Mouse (Mus musculus) B cell, adult 67 days (primary cell): Measurements from ENCODE around the gene Usp12. TPM values are rescaled to one million over a fixed set of nuclear protein-coding genes. Genes with fewer than 3 reads are reported as not detected.

ENCODE experiments used
- total RNA-seq, 2 experiments: library from RNA; stranded (reverse); gene quantifications; 4 replicates each; pipeline ENCODE4 v1.2.4; 2023

Usp12 gene
- 10 to 100 TPM; 43.3 to 43.8 TPM for total RNA-seq

DNA sequence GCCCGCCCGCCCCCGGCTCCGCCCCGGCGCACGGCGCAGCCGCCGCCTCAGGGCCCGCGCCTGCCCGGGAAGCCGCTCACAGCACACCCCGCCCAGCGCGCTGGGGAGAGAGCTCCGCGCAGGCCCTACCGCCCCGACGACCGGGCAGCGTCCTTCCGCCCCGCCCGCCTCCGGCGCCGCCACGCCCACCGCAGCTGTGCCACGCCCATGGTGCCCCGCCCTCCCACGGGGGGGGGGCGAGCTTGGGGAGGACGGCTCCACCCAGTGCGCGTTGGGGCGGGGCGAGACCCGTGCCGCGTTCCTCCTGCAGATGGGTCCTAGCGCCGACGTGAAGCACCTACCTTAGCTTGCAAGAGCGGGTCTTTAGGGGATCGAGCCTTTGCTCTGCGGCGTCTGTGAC, at the start of gene Usp12:
Gene Usp12 (minus strand): TSS at position 154 of the 400 bp plus-strand sequence.

DNA sequence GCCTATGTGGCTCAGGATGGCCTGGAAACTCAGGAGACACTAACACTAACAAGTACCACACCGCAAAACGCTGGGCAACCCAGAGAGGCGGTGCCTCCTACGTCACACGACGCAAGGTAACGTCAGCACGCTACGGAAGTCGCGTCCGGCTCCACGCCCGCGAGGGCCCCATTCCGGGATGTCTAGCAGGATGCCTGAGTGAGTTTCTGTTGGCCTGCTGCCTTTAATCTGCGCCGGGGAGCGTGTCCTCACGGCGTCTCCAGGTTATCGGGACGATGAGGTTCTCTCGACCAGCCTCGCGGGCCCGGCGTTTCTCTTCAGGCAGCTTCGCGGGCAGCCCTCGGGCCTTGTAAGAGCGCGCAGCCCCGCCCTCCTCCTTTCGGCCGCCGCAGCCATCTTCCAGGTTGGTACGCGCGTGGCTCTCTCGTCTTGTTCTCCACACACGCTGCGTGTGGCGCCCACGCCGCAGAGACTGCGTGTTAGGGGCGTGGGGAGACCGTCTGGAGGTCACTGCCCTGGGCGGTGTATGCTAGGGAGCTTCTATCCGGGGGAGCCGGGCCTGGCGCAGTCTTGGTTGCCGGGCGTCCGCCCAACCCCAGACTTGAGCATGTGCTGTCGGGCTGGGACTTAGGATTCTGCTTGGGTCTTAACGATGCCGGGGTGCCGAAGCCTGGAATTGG, 38.1 kb upstream of the Usp12 start, which contains the start of gene Rpl21:
Gene Rpl21 (plus strand): TSS at position 122 of the 680 bp plus-strand sequence.

Other genes with a start within 250 kb of the Usp12 start
- gene Gm3415, start 238.9 kb downstream of the Usp12 start, total RNA-seq, result not detected
- not detected for gene Gpr12, start 209.8 kb downstream of the Usp12 start, total RNA-seq
- 100 to 1,000 TPM; 653 to 692 TPM for gene Rpl21, start 37.9 kb upstream of the Usp12 start, total RNA-seq
- 1 to 10 TPM in 1 of 2 experiments, under 1 TPM in 1; 0.67 to 1.0 TPM for gene Rasl11a, start 50.1 kb upstream of the Usp12 start, total RNA-seq
- 10 to 100 TPM; 29.5 to 34.3 TPM for gene Gtf3a, start 153.7 kb upstream of the Usp12 start, total RNA-seq
- gene Mtif3, start 168.8 kb upstream of the Usp12 start, total RNA-seq, result 10 to 100 TPM; 18.5 to 20.1 TPM